Mouse (Mus musculus): ENCODE data around the gene Ctnna2.

Gene Ctnna2

GRCm38 (mm10) chr6:77979241-77979961 lies at the start of gene Ctnna2:
Gene Ctnna2 (minus strand): TSS chr6:77979699.
- DNase-seq, result peak; percentile 98

- peak; percentile 44 for DNase-seq
Measured at GRCm38 (mm10) chr6:77980137-77981052, 896 bp upstream of the Ctnna2 start.

DNA sequence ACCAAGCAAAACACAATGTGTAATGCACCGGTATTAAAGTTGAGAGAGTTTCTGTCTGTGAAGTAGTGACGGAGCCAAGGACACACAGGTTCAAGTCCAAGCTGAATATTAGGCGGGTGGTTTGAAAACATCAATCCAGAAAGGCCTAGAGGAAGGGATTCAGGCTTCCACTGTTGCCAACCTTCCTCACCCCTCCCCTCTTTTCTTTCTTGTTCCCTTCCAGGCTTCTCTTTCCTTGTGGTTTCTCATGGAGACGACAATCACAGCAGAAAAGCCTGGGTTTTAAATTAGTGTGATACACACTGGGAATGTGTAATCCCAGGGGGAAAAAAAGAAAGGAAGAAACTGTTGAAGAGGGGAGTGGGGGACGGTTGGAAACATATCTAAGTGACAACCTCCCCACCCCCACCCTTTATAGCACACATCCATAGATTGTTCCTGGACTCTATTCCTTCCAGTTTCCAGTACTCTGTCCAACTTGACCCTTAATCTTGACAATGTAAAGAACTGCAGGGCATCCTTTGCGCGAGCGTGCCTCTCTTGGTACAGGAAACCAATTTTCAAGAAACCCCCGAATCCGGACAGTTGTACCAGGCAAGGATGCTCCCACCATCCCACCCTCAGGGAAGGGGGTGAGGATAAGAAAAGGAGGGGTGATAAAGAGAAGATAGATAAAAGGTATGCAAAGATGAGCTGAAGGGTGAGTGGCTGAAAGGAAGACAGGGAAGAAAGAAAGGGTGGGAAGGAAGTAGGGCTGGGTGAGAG lies 841 bp downstream of the Ctnna2 start:
- no peak for DNase-seq

GRCm38 (mm10) chr6:77970545-77971242 lies 8.8 kb downstream of the Ctnna2 start:
- DNase-seq, result no peak

DNA sequence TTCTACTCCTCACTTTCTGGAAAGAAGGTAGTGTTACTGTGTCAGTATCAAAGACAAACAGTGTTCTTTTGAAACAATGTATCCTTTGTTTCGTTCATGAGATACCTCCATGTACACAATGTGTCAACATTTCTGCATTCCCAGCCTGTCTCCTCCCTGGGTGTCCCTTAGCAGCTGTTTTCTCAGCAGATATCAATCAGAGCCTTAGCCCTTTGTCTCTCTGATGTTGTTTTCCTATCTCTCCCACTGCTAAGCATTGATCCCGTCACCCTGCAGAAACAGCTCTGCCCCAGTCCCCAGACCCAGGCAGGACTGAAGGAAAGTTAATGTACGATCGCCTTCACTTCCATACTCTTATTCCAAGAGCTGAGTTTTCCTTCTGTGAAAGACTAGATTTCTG lies 9.7 kb downstream of the Ctnna2 start:
- no peak for DNase-seq

GRCm38 (mm10) chr6:77962011-77962410 lies 17.5 kb downstream of the Ctnna2 start:
- DNase-seq, result no peak

- no peak for DNase-seq
Measured at GRCm38 (mm10) chr6:77951276-77951675, 28.2 kb downstream of the Ctnna2 start.

- DNase-seq, result no peak
Measured at GRCm38 (mm10) chr6:77950690-77951089, 28.8 kb downstream of the Ctnna2 start.

GRCm38 (mm10) chr6:77929375-77929774 lies 50.1 kb downstream of the Ctnna2 start:
- DNase-seq, result no peak

DNA sequence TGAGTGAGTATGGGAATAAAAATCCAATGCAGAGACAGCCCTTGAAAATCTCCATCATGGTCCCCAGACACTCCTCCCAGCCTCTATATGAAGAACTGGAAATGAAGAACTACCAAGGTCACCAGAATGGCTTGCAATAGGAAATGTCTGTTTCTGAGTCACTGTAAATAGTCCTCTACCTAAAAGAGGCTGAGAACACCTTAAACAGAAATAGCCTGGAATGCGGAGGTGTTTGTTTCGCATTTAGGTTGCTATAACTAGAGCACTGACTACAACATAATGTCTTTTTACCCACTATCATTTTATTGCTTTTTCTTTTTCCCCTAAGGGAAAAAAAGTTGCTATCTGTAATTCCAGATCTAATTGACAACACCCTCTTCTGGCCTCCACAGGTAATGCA lies 106.3 kb downstream of the Ctnna2 start:
- DNase-seq, result no peak

- no peak for DNase-seq
Measured at GRCm38 (mm10) chr6:77869313-77869712, 110.2 kb downstream of the Ctnna2 start.

DNA sequence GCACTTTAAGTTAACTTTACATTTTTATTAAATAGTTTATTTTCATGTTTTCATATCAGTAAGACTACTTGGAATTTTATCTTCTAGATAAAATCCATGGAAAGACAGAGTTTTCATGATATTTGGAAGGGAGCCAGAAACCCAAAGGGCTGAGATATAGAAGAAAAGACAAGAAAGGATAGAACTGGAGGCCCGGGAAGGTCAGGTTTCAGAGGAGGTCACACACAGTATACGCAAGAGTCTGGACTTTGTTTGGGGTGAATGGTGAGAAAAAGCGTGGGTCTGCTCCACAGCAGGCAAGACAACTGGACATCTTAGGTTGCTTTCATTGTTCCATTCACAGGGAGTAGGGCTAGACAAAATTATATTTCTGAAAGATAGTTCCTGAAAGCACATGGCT lies 111.4 kb downstream of the Ctnna2 start:
- no peak for DNase-seq

DNA sequence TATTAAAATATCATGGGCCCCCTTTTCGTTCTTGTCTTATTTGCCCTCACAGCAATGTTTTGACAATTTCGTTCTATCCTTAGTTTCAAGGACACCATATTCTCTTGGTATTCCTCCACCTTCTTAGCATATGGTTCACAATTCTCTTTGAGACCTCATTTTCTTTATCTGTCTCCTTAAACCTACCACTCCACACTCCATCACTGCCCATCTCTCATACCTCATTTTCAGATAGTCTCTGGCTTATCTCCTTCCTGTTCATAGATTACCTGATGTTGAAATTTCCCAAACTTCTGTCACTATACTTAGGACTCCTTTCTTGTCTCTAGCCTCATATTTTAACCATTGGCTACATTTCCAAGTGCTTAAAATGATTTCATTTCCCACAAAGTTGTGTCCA lies 116.1 kb downstream of the Ctnna2 start:
- DNase-seq, result no peak

DNA sequence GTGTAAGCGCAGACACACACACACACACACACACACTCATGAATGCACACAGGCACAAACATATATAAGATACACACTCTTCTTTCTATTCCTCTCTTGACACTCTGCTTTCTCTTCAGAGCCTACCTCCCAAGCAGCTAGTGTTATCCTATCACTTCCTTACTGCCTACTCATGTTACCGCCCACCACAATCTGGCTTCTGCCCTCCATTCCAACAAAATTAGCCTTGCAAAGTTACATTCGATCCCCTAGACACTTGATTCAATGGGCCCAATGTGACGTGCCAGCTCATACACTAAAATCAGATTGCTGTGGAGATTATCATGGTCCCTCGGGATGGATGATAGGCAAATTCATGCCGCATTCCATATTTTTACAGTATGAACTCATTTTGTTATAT lies 116.7 kb downstream of the Ctnna2 start:
- DNase-seq, result no peak

DNA sequence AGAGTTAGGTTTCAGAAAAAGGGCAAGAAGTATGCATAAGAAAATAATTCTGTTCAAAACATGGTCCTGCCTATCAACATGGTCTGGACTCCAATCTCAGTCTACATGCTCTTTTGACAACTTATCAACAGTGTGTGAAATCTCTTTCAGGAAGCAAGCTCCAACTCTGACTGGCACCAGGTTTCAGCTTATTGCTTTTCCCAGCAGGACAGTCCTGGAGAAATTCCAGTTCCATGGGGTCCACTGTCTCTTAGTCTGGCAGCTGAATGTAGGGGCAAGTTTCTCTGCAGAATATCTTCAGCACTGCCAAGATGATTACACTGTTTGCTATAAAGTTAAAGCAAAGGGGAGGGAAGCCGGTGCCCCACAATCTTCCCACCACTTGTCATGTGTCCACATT lies 130.1 kb downstream of the Ctnna2 start:
- DNase-seq, result no peak

DNA sequence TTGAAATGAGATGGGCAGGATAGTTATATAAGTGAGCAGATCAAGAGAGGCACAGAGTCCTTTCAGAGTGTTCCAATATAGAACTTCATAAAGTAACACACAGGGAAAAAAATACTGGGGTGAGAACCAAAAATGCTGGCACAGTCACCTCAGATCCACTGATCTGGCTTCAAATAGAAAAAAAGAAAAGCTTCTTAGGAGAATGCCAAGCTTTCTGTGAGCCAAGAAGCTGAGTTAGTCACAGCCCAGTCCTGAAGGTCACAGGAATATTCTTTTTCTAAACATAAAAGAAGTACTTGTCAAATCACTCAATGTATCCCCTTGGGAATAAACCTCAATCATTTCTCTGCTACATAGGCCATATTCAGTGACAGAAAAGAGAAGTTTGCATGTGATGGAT lies 130.7 kb downstream of the Ctnna2 start:
- no peak for DNase-seq

DNA sequence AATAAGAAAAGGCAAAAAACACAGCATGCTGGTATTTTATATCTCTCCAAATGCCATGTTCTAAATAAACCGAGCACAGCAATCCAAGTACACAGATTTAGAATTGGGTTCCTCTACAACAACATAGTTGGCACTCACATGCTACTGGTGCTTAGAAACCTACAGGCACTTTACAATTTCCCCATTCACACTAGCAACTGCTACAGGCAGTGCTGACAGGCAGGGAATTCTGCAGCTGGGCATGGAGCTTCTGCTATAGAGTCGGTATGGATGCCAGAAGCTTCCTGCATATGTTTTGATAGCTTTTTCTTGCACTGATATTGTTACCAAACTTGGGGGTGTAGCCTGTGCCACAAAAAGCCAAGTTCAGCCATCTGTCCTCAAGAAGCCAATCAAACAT lies 131.8 kb downstream of the Ctnna2 start:
- no peak for DNase-seq

GRCm38 (mm10) chr6:77839076-77839475 lies 140.4 kb downstream of the Ctnna2 start:
- DNase-seq, result no peak

DNA sequence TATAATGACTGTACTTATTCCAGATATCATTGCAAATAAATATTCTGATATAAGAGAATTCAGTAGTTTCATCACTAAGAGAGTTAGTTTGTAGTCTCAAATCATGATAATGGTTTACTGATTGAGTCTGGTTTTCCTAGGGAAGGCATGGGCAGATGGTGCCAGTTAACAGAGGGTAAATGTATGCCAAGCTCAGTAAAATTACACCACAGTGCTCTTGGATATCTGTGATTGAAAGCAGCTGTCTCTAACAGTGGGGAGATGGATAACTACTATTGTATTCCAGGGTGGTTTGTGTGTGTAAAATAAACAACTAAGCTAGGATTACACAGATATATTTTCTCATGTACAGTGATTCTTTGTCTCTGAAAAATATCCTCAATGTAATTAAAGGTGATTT lies 140.8 kb downstream of the Ctnna2 start:
- no peak for DNase-seq

- DNase-seq, result no peak
Measured at GRCm38 (mm10) chr6:77837543-77837942, 142.0 kb downstream of the Ctnna2 start.

GRCm38 (mm10) chr6:77834680-77835079 lies 144.8 kb downstream of the Ctnna2 start:
- no peak for DNase-seq

DNA sequence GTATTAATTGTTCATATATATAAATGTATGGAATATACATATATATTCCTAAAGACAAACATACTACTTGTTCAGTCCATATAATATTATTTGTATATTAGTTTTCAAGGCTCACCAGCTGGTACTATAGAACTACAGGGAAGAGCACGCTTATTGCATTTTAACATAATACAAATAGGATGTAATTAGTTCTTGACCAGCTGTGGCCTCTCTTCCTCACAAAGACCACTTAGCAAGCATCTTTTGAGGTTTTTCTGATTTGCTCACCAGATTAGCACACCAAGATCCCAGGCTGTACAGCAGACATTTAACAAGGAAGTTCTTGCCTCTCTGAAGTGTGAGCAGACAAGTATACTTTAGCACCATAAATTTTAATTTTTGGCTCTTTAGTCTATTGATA lies 152.0 kb downstream of the Ctnna2 start:
- DNase-seq, result no peak

DNA sequence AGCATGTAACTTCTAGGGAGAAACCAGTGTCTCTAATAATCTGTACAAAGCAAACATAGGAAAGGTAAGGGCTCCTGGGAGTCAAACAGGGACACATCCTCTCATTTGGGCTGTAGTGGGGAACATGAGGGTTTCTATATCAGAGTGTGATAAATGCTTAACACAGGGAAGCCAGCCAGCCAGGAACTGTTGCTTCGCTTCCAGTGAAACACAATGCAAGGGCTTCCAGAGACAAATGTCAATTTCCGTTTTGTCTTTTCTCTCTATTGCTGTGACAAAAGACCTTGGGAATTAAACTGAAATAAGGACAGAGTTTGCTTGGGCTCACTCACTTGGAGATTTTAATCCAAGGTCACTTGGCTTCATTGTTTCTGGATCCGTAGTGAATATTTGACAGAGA lies 162.4 kb downstream of the Ctnna2 start:
- no peak for DNase-seq
